Mouse (Mus musculus) lung, postnatal 0 days (tissue): ENCODE measurements around the gene Zfp618. TPM values are rescaled to one million over a fixed set of nuclear protein-coding genes. Genes with fewer than 3 reads are reported as not detected.
A peak's percentile ranks its signal among the peaks of the same experiment; 100 is the strongest.

Experiments
- ATAC-seq: fragments of 200-750 bp; cut with Nextera tagmentation; 2 replicates; pipeline ENCODE4 v1.8.0; 2017; ENCODE audit warnings: moderate library complexity
- DNase-seq: peaks from one replicate; pipeline ENCODE4 v3.0.0-alpha.2; 2016; ENCODE audit warnings: low spot score
- H3K27ac ChIP-seq: fragments of 300-500 bp; sonication (generic); 2 replicates; pipeline ENCODE4 v1.5.1; 2014; ENCODE audit warnings: antibody characterized with exemption, mild to moderate bottlenecking, low read length, mixed read lengths
- H3K27me3 ChIP-seq: fragments of 300-500 bp; sonication (generic); replicated peaks from 2 replicates; pipeline ENCODE4 v1.6.1; 2014; ENCODE audit warnings: low read length, mixed read lengths; ENCODE audit not compliant: insufficient read depth
- H3K36me3 ChIP-seq: fragments of 300-500 bp; sonication (generic); 2 replicates; pipeline ENCODE4 v1.6.1; 2014; ENCODE audit warnings: low read length, mixed read lengths; ENCODE audit not compliant: insufficient read depth
- H3K4me1 ChIP-seq: fragments of 300-500 bp; sonication (generic); 2 replicates; pipeline ENCODE4 v1.6.1; 2014; ENCODE audit warnings: antibody characterized with exemption, low read depth, low read length, mixed read lengths; ENCODE audit not compliant: insufficient read depth
- H3K4me2 ChIP-seq: fragments of 300-500 bp; sonication (generic); replicated peaks from 2 replicates; pipeline ENCODE4 v1.6.1; 2014; ENCODE audit warnings: low read depth, mild to moderate bottlenecking, low read length, moderate library complexity, mixed read lengths
- H3K4me3 ChIP-seq: fragments of 300-500 bp; sonication (generic); 2 replicates; pipeline ENCODE4 v1.5.1; 2014; ENCODE audit warnings: low read depth, low read length
- H3K9ac ChIP-seq: fragments of 300-500 bp; sonication (generic); replicated peaks from 2 replicates; pipeline ENCODE4 v1.6.1; 2014; ENCODE audit warnings: low read depth, mild to moderate bottlenecking
- H3K9me3 ChIP-seq: fragments of 300-500 bp; sonication (generic); 2 replicates; pipeline ENCODE4 v1.6.1; 2016; ENCODE audit warnings: low read length, mixed read lengths
- CTCF ChIP-seq: IDR thresholded peaks from 2 replicates; pipeline ENCODE4 v1.5.1; 2016; ENCODE audit warnings: antibody characterized with exemption, mild to moderate bottlenecking
- EP300 ChIP-seq: IDR thresholded peaks from 2 replicates; pipeline ENCODE4 v1.6.1; 2016; ENCODE audit warnings: antibody characterized with exemption, mild to moderate bottlenecking, control low read depth
- WGBS: fragments of 180-500 bp; shearing (Covaris S2); extraction: QIAGEN DNeasy Blood & Tissue Kit; methylation state at CpG from one replicate; pipeline ENCODE4 v1.1.7; 2014; 5-methylcytosine and 5-hydroxymethylcytosine counted together
- polyA plus RNA-seq: library from polyadenylated mRNA; unstranded; fragments of >200 nt; fragmentation: Nextera tagmentation; extraction: Ambion mirVana; gene quantifications from 2 replicates; pipeline ENCODE4 v1.2.1, GENCODE M21; 2015

Gene Zfp618
- polyA plus RNA-seq, 1 experiment from 2014 or later, result 7.9 TPM

- Histone ChIP-seq H3K9me3 (no peaks in the 10 kb centered on the region; the same call in 1 of the 2 replicates), H3K4me1 (no peaks in the 10 kb centered on the region), H3K27ac (no peak overlapping the region), H3K9ac (no peak overlapping the region), H3K27me3 (no peaks in the 10 kb centered on the region), H3K36me3 (no peaks in the 10 kb centered on the region), H3K4me3 (no peak overlapping the region), H3K4me2 (no peak overlapping the region)
- DNase-seq (no peak), ATAC-seq (no peak)
- no peak for TF ChIP-seq EP300
Measured at GRCm38 (mm10) chr4:63027451-63027850, 62.1 kb downstream of the Zfp618 start.

- ATAC-seq, result no peak
- Histone ChIP-seq H3K4me1 (no peaks in the 10 kb centered on the region), H3K4me3 (no peak overlapping the region), H3K36me3 (no peaks in the 10 kb centered on the region), H3K27me3 (no peaks in the 10 kb centered on the region), H3K9ac (no peak overlapping the region), H3K9me3 (no peaks in the 10 kb centered on the region), H3K4me2 (no peak overlapping the region), H3K27ac (no peak overlapping the region)
- DNase-seq, result no peak
- TF ChIP-seq CTCF, result no peak
- TF ChIP-seq EP300, result 0 out of 2 replicates have a peak, but pooled peaks have one; percentile 16
- 55% methylated on average over 5 of the region's 5 CpGs for WGBS
Measured at GRCm38 (mm10) chr4:63030157-63030556, 64.8 kb downstream of the Zfp618 start.

GRCm38 (mm10) chr4:63031240-63031639 is 65.9 kb downstream of the Zfp618 start:
- H3K9ac ChIP-seq, result no peak overlapping the region
- no peaks in the 10 kb centered on the region for H3K9me3 ChIP-seq
- no peaks in the 10 kb centered on the region for H3K4me1 ChIP-seq
- no peak overlapping the region for H3K4me2 ChIP-seq
- H3K4me3 ChIP-seq, result no peak overlapping the region
- no peak for ATAC-seq
- no peak overlapping the region for H3K27ac ChIP-seq
- TF ChIP-seq CTCF (no peak), EP300 (no peak)
- no peak for DNase-seq
- 80% methylated on average over 4 of the region's 4 CpGs for WGBS
- H3K36me3 ChIP-seq, result no peaks in the 10 kb centered on the region
- H3K27me3 ChIP-seq, result no peaks in the 10 kb centered on the region

GRCm38 (mm10) chr4:63032581-63033006 is 67.2 kb downstream of the Zfp618 start:
- Histone ChIP-seq H3K4me2 (peak overlapping the region; percentile 27; the same call in 1 of the 2 replicates), H3K27ac (peak overlapping the region; percentile 34), H3K4me1 (no peaks in the 10 kb centered on the region; the same call in 1 of the 2 replicates), H3K9me3 (no peaks in the 10 kb centered on the region), H3K36me3 (no peaks in the 10 kb centered on the region), H3K4me3 (no peak overlapping the region), H3K27me3 (no peaks in the 10 kb centered on the region), H3K9ac (no peak overlapping the region)
- peak; percentile 89 for DNase-seq
- WGBS, result 49% methylated on average over 9 of the region's 9 CpGs
- peak; percentile 80 for TF ChIP-seq EP300
- no peak for TF ChIP-seq CTCF
- ATAC-seq, result peak; percentile 85

GRCm38 (mm10) chr4:63033724-63034123 is 68.4 kb downstream of the Zfp618 start:
- Histone ChIP-seq H3K4me2 (no peak overlapping the region), H3K27ac (no peak overlapping the region), H3K9ac (no peak overlapping the region), H3K4me3 (no peak overlapping the region), H3K4me1 (no peaks in the 10 kb centered on the region; the same call in 1 of the 2 replicates), H3K27me3 (no peaks in the 10 kb centered on the region), H3K9me3 (no peaks in the 10 kb centered on the region), H3K36me3 (no peaks in the 10 kb centered on the region)
- DNase-seq (no peak), ATAC-seq (no peak)
- 52% methylated on average over 5 of the region's 5 CpGs for WGBS
- no peak for TF ChIP-seq CTCF
- no peak for TF ChIP-seq EP300

- Histone ChIP-seq H3K27me3 (no peaks in the 10 kb centered on the region), H3K9ac (no peak overlapping the region), H3K4me3 (no peak overlapping the region), H3K4me2 (no peak overlapping the region), H3K36me3 (no peaks in the 10 kb centered on the region), H3K27ac (no peak overlapping the region), H3K4me1 (no peaks in the 10 kb centered on the region; the same call in 1 of the 2 replicates), H3K9me3 (no peaks in the 10 kb centered on the region)
- ATAC-seq (no peak), DNase-seq (no peak)
- TF ChIP-seq CTCF (no peak), EP300 (no peak)
- 88% methylated on average over 7 of the region's 7 CpGs for WGBS
Measured at GRCm38 (mm10) chr4:63035991-63036390, 70.6 kb downstream of the Zfp618 start.

- 90% methylated on average over 5 of the region's 5 CpGs for WGBS
- Histone ChIP-seq H3K4me3 (no peak overlapping the region), H3K9me3 (no peaks in the 10 kb centered on the region), H3K4me2 (no peak overlapping the region), H3K9ac (no peak overlapping the region), H3K27me3 (no peaks in the 10 kb centered on the region), H3K36me3 (no peaks in the 10 kb centered on the region), H3K27ac (no peak overlapping the region), H3K4me1 (no peaks in the 10 kb centered on the region; the same call in 1 of the 2 replicates)
- no peak for ATAC-seq
- DNase-seq, result no peak
- TF ChIP-seq CTCF (no peak), EP300 (no peak)
Measured at GRCm38 (mm10) chr4:63036790-63037189, 71.4 kb downstream of the Zfp618 start.
